Mouse (Mus musculus) midbrain, embryonic 12.5 days (tissue): Measurements from ENCODE around the gene Hdac4. TPM values are rescaled to one million over a fixed set of nuclear protein-coding genes. Genes with fewer than 3 reads are reported as not detected.

Experiments
- ATAC-seq: fragments of 200-750 bp; cut with Nextera tagmentation; 2 replicates; pipeline ENCODE4 v1.8.0; 2017; ENCODE audit warnings: low read depth, moderate TSS enrichment, moderate library complexity; ENCODE audit not compliant: low FRiP score
- H3K27ac ChIP-seq: fragments of 300-500 bp; sonication (generic); replicated peaks from 2 replicates; pipeline ENCODE4 v1.5.1; 2016; ENCODE audit warnings: mild to moderate bottlenecking
- H3K27me3 ChIP-seq: fragments of 300-500 bp; sonication (generic); 2 replicates; pipeline ENCODE4 v1.6.1; 2016; ENCODE audit warnings: mild to moderate bottlenecking
- H3K36me3 ChIP-seq: fragments of 300-500 bp; sonication (generic); 2 replicates; pipeline ENCODE4 v1.6.1; 2016
- H3K4me1 ChIP-seq: fragments of 300-500 bp; sonication (generic); 2 replicates; pipeline ENCODE4 v1.6.1; 2016
- H3K4me2 ChIP-seq: fragments of 300-500 bp; sonication (generic); replicated peaks from 2 replicates; pipeline ENCODE4 v1.6.1; 2016; ENCODE audit warnings: mild to moderate bottlenecking, moderate library complexity
- H3K4me3 ChIP-seq: fragments of 300-500 bp; sonication (generic); 2 replicates; pipeline ENCODE4 v1.5.1; 2016; ENCODE audit warnings: mild to moderate bottlenecking
- H3K9ac ChIP-seq: fragments of 300-500 bp; sonication (generic); replicated peaks from 2 replicates; pipeline ENCODE4 v1.6.1; 2016; ENCODE audit warnings: mild to moderate bottlenecking, moderate library complexity
- H3K9me3 ChIP-seq: fragments of 300-500 bp; sonication (generic); 2 replicates; pipeline ENCODE4 v1.6.1; 2016; ENCODE audit warnings: mild to moderate bottlenecking
- WGBS: fragments of 180-500 bp; shearing (Covaris S2); methylation state at CpG from one replicate; pipeline ENCODE4 v1.1.7; 2016; 5-methylcytosine and 5-hydroxymethylcytosine counted together
- polyA plus RNA-seq: library from polyadenylated mRNA; unstranded; fragments of >200 nt; fragmentation: Nextera tagmentation; extraction: Ambion mirVana; gene quantifications from 2 replicates; pipeline ENCODE4 v1.2.1, GENCODE M21; 2016

Gene Hdac4
- polyA plus RNA-seq, 1 experiment from 2014 or later, result 25.2 TPM

GRCm38 (mm10) chr1:91991597-91991996 is 203.9 kb downstream of the Hdac4 start:
- H3K4me3 ChIP-seq, result no peak overlapping the region
- ATAC-seq, result no peak
- H3K9ac ChIP-seq, result no peak overlapping the region
- no peaks in the 10 kb centered on the region for H3K9me3 ChIP-seq
- no peak overlapping the region for H3K27ac ChIP-seq
- peaks cover 5% of the 10 kb centered on the region; the same call in 1 of the 2 replicates for H3K4me1 ChIP-seq
- H3K4me2 ChIP-seq, result no peak overlapping the region
- H3K27me3 ChIP-seq, result no peaks in the 10 kb centered on the region
- peaks cover 63% of the 10 kb centered on the region for H3K36me3 ChIP-seq

DNA sequence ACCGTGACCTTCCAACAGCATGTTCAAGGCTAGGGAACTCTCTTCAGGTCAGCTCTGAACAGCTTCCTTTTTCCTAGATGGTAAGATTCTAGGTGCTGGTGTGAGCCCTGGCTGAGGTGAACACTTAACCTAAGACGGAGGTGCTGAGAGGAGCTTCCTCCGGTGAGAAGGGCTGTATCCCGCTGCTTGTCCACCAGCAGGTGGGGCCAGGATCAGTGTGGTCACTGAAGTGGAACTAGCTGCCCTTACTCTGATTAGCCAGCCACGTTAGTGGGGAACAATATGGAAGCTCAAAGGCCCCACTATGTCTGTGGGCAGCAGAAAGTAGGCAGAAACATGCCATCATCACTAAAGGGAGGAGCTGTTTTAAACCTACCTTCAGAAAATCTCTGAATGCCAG is 204.6 kb downstream of the Hdac4 start:
- Histone ChIP-seq H3K36me3 (peaks cover 61% of the 10 kb centered on the region), H3K9me3 (no peaks in the 10 kb centered on the region)
- 74% methylated on average over 5 of the region's 5 CpGs for WGBS

DNA sequence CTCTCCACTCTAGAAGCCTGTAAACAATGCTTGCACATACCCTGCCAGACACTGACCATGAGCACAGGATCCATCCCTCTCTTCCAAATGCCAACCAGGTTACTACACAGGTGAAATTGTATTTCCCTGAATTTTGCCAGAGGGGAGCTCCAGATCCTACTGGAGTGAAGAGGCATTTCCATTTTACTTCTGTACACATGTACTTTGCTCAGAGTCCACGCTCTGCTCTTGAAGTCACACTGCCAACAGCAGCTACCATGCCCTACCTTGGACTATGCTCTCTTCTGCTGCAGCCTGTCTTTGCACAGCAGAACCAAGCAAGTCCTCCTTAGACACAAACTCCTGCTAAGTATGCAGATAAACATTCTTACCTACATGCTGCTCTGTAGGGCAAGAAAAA is 206.6 kb downstream of the Hdac4 start:
- no peaks in the 10 kb centered on the region for H3K9me3 ChIP-seq
- H3K4me2 ChIP-seq, result no peak overlapping the region
- ATAC-seq, result no peak
- H3K4me3 ChIP-seq, result no peak overlapping the region
- H3K27me3 ChIP-seq, result no peaks in the 10 kb centered on the region
- peaks cover under 1% of the 10 kb centered on the region; the same call in 1 of the 2 replicates for H3K4me1 ChIP-seq
- no peak overlapping the region for H3K27ac ChIP-seq
- 91% methylated on average over 1 of the region's 1 CpGs for whole genome bisulfite sequencing
- H3K9ac ChIP-seq, result no peak overlapping the region
- peaks cover 74% of the 10 kb centered on the region for H3K36me3 ChIP-seq

More for the DNA sequence above, 204.6 kb downstream of the Hdac4 start:
- H3K4me1 ChIP-seq, result peaks cover 5% of the 10 kb centered on the region; the same call in 1 of the 2 replicates
- no peak overlapping the region for H3K27ac ChIP-seq
- no peak overlapping the region for H3K4me3 ChIP-seq
- no peak overlapping the region for H3K4me2 ChIP-seq
- ATAC-seq, result no peak
- H3K9ac ChIP-seq, result no peak overlapping the region
- H3K27me3 ChIP-seq, result no peaks in the 10 kb centered on the region

DNA sequence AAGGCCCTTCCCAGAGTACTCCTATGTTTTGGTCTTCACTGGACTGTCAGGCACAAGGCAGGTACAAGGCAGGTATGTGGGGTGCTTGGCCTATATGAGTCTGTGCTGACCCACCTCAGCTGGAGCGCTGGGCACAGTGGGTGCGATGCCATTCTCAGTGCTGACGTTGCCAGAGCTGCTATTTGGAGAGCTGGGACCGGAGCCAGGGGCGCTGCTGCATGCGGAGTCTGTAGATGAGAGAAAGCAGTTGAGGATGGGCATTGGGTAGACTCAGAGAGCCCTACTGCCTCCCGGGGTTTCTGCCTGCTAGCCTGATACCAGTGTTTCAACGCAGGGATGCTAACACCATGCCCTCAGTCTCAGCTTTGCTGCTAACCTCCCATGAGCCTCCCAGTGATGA is 208.1 kb downstream of the Hdac4 start:
- H3K27ac ChIP-seq, result no peak overlapping the region
- 91% methylated on average over 8 of the region's 8 CpGs for WGBS
- no peak for ATAC-seq
- H3K9me3 ChIP-seq, result no peaks in the 10 kb centered on the region
- H3K27me3 ChIP-seq, result no peaks in the 10 kb centered on the region
- H3K4me2 ChIP-seq, result no peak overlapping the region
- H3K36me3 ChIP-seq, result peaks cover 88% of the 10 kb centered on the region
- no peaks in the 10 kb centered on the region for H3K4me1 ChIP-seq
- no peak overlapping the region for H3K4me3 ChIP-seq
- no peak overlapping the region for H3K9ac ChIP-seq

DNA sequence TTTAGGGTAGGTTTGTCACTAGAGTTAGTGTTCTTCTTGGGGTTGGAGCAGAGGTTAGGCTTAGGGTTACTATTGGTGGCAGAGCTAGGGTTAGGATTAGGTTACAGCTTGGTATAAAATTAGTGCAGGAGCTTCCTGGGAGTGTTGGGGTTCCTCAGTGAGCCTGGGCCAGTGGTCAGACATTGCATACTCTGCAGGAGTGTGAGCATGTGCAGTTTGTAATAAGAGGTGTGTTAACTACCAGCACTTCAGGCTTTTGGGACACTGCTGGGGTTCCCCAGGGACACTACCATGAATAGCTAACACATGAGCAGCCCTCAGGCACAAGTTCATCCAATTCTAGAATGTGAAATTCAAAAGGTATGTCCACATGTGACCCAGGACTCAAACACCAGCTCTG is 209.7 kb downstream of the Hdac4 start:
- ATAC-seq, result no peak
- Histone ChIP-seq H3K36me3 (peaks cover 90% of the 10 kb centered on the region), H3K27ac (no peak overlapping the region), H3K9me3 (no peaks in the 10 kb centered on the region), H3K27me3 (no peaks in the 10 kb centered on the region), H3K9ac (no peak overlapping the region), H3K4me2 (no peak overlapping the region), H3K4me1 (no peaks in the 10 kb centered on the region), H3K4me3 (no peak overlapping the region)

DNA sequence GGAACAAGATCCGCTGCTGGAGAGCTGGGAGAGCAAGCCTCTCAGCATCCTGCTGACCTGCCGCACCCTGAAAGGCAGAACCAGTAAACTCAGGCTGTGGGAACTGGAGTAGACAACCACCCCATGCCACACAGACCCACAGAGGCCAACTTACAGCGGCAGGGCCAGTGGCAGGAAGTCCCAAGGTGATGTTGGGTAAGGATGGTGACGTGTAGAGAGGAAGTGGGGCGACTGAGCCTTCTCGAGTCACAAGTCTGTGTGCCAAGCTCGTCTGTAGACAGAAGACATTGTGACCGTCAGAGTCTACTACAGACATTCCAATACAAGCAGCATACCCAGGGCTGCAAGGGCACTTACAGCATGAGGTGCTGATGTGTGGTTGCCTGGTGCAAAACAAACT is 211.0 kb downstream of the Hdac4 start:
- Histone ChIP-seq H3K9ac (no peak overlapping the region), H3K27ac (no peak overlapping the region), H3K36me3 (peaks cover 80% of the 10 kb centered on the region), H3K4me1 (no peaks in the 10 kb centered on the region), H3K27me3 (no peaks in the 10 kb centered on the region), H3K4me3 (no peak overlapping the region), H3K9me3 (no peaks in the 10 kb centered on the region), H3K4me2 (no peak overlapping the region)
- 93% methylated on average over 8 of the region's 8 CpGs for WGBS
- ATAC-seq, result no peak

GRCm38 (mm10) chr1:91981381-91981780 is 214.1 kb downstream of the Hdac4 start:
- Histone ChIP-seq H3K4me1 (peaks cover 5% of the 10 kb centered on the region), H3K36me3 (peaks cover 59% of the 10 kb centered on the region), H3K4me2 (no peak overlapping the region), H3K9ac (no peak overlapping the region), H3K4me3 (no peak overlapping the region), H3K27me3 (no peaks in the 10 kb centered on the region), H3K27ac (no peak overlapping the region), H3K9me3 (no peaks in the 10 kb centered on the region)
- WGBS, result 79% methylated on average over 1 of the region's 1 CpGs
- no peak for ATAC-seq

DNA sequence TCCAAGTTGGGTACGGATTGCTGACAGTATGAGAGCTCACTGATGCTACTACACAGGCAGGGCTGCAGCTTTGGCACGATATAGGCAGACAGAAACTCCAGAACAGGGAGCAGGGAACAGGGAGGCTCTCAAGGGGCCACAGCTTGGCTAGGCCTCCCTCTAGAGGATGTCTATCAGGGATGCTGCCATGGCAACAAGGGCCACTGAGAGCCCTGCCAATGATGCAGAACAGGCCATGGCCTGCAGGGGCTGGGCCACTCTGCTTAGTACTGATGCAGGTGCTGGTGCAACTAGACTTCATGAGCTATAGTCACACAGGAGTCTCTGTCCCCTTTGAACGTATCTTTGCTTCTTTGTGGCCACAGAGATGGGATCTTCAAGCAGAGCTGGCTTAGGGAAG is 217.1 kb downstream of the Hdac4 start:
- Histone ChIP-seq H3K4me1 (peaks cover 5% of the 10 kb centered on the region), H3K27ac (no peak overlapping the region), H3K4me2 (no peak overlapping the region), H3K9ac (0 out of 2 replicates have a peak overlapping the region, but pooled peaks have one; percentile 11), H3K9me3 (no peaks in the 10 kb centered on the region), H3K36me3 (peaks cover 60% of the 10 kb centered on the region), H3K27me3 (no peaks in the 10 kb centered on the region), H3K4me3 (no peak overlapping the region)
- ATAC-seq, result peak; percentile 38; the same call in 1 of the 2 replicates
- WGBS, result 66% methylated on average over 3 of the region's 3 CpGs

GRCm38 (mm10) chr1:91968710-91969379 is 226.7 kb downstream of the Hdac4 start:
- ATAC-seq, result no peak
- Histone ChIP-seq H3K4me1 (no peaks in the 10 kb centered on the region), H3K36me3 (peaks cover 90% of the 10 kb centered on the region), H3K9ac (no peak overlapping the region), H3K27me3 (no peaks in the 10 kb centered on the region), H3K4me3 (no peak overlapping the region), H3K4me2 (no peak overlapping the region), H3K27ac (peak overlapping the region; percentile 35; the same call in 1 of the 2 replicates), H3K9me3 (no peaks in the 10 kb centered on the region)
- 68% methylated on average over 5 of the region's 5 CpGs for WGBS

- Histone ChIP-seq H3K4me3 (no peak overlapping the region), H3K9me3 (no peaks in the 10 kb centered on the region), H3K36me3 (peaks cover 75% of the 10 kb centered on the region), H3K27ac (no peak overlapping the region), H3K4me2 (no peak overlapping the region), H3K9ac (no peak overlapping the region), H3K27me3 (no peaks in the 10 kb centered on the region), H3K4me1 (no peaks in the 10 kb centered on the region)
- ATAC-seq, result no peak
- WGBS, result 93% methylated on average over 1 of the region's 1 CpGs
Measured at GRCm38 (mm10) chr1:91967041-91967440, 228.5 kb downstream of the Hdac4 start.

DNA sequence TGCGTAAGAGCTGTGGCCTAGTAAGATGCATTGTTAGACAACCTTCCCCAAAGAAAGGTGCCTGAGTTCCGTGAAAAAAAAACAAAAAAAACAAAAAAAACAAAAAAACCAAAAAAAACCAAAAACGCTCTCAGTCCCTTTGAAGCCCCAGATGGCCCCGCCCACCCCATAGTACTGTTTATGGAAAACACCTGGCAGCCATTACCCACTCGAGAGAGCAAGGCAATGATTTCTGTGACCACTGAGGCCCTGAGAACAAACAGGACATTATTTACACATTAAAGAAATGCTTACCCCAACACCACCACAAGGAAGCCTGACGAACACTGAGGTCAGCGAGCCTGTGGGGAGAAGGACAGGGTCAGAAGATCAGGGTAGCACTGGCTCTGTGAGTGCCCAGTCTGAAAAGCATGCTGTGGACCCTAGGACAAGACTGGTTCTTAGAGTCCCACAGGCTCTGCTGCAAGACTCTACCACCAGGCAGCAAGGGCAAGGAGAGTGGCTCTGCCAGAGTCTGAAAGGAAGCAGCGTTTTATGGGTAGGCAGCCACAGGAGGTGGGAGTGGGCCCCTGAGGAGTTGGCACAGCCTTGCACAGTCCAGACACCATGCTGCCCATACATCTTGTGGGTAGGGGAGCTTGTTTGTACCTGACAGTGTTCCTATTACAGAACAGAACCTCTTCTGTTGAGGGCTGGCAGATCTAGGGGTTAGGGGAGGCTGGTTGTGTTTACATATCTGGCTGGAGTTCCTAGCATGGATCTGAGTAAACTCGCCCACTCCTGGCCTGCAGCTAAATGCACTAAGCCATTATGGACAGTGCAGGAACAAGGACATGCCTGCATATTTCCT is 230.8 kb downstream of the Hdac4 start:
- no peak overlapping the region for H3K9ac ChIP-seq
- no peak for ATAC-seq
- no peak overlapping the region for H3K27ac ChIP-seq
- no peaks in the 10 kb centered on the region for H3K4me1 ChIP-seq
- H3K4me3 ChIP-seq, result no peak overlapping the region
- H3K27me3 ChIP-seq, result no peaks in the 10 kb centered on the region
- no peaks in the 10 kb centered on the region for H3K9me3 ChIP-seq
- H3K4me2 ChIP-seq, result no peak overlapping the region
- H3K36me3 ChIP-seq, result peaks cover 70% of the 10 kb centered on the region
- WGBS, result 85% methylated on average over 9 of the region's 9 CpGs

DNA sequence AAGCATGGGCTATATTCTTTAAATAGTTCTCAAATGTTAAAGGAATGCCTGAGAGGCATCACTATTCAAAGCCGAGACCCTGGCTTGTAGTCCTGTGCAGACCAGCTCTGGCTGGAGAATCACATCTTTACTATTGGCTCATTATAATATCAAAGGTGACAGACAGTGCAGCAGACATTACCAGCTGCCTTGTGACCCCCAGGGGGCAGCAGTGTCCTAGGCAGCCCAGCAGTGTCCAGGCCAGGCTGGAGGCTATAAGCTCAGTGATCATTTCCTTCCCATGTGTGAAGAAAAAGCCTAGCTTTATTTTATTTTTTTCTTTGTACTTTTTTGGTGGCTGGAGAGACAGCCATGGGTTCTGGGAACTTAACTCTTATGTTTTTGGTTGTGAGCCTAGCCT is 233.2 kb downstream of the Hdac4 start:
- peak; percentile 72; the same call in 1 of the 2 replicates for ATAC-seq
- H3K4me3 ChIP-seq, result no peak overlapping the region
- no peak overlapping the region for H3K4me2 ChIP-seq
- peaks cover 73% of the 10 kb centered on the region for H3K36me3 ChIP-seq
- no peak overlapping the region for H3K9ac ChIP-seq
- H3K9me3 ChIP-seq, result no peaks in the 10 kb centered on the region
- no peak overlapping the region for H3K27ac ChIP-seq
- no peaks in the 10 kb centered on the region for H3K4me1 ChIP-seq
- 37% methylated on average over 1 of the region's 1 CpGs for WGBS
- H3K27me3 ChIP-seq, result no peaks in the 10 kb centered on the region
